Mouse (Mus musculus) cerebellum, adult 11-12 months (tissue): Measurements from ENCODE around the gene Gm20388.

Experiments
- DNase-seq: peaks from one replicate; pipeline ENCODE4 v3.0.0; 2022

Gene Gm20388

GRCm38 (mm10) chr8:123373403-123374238 lies 3463.0 kb downstream of the Gm20388 start, which contains the start of gene Tcf25:
TSS of gene Tcf25 (plus strand) at chr8:123373753.
- DNase-seq, result peak; percentile 98

GRCm38 (mm10) chr8:123374239-123374578 lies 3463.6 kb downstream of the Gm20388 start:
- peak; percentile 91 for DNase-seq

- DNase-seq, result no peak
Measured at GRCm38 (mm10) chr8:123375701-123376100, 3465.1 kb downstream of the Gm20388 start.

GRCm38 (mm10) chr8:123376106-123376505 lies 3465.5 kb downstream of the Gm20388 start:
- DNase-seq, result no peak

GRCm38 (mm10) chr8:123381711-123382110 lies 3471.1 kb downstream of the Gm20388 start:
- no peak for DNase-seq

- no peak for DNase-seq
Measured at GRCm38 (mm10) chr8:123382516-123382915, 3471.9 kb downstream of the Gm20388 start.

GRCm38 (mm10) chr8:123384883-123385540 lies 3474.4 kb downstream of the Gm20388 start:
- DNase-seq, result no peak

- no peak for DNase-seq
Measured at GRCm38 (mm10) chr8:123387041-123387440, 3476.4 kb downstream of the Gm20388 start.

- no peak for DNase-seq
Measured at GRCm38 (mm10) chr8:123387801-123388200, 3477.2 kb downstream of the Gm20388 start.

- peak; percentile 75 for DNase-seq
Measured at GRCm38 (mm10) chr8:123389026-123389425, 3478.4 kb downstream of the Gm20388 start.

- no peak for DNase-seq
Measured at GRCm38 (mm10) chr8:123398308-123398707, 3487.7 kb downstream of the Gm20388 start.

- no peak for DNase-seq
Measured at GRCm38 (mm10) chr8:123401936-123402335, 3491.3 kb downstream of the Gm20388 start.

GRCm38 (mm10) chr8:123402730-123403326 lies 3492.2 kb downstream of the Gm20388 start:
- DNase-seq, result no peak

GRCm38 (mm10) chr8:123404521-123404920 lies 3493.9 kb downstream of the Gm20388 start:
- DNase-seq, result no peak

- DNase-seq, result peak; percentile 68
Measured at GRCm38 (mm10) chr8:123406786-123407185, 3496.1 kb downstream of the Gm20388 start, which contains the start of gene Mc1r. TSS of gene Mc1r (plus strand) at chr8:123407107.

GRCm38 (mm10) chr8:123407612-123408011 lies 3497.0 kb downstream of the Gm20388 start:
- no peak for DNase-seq

GRCm38 (mm10) chr8:123408586-123409544 lies 3498.2 kb downstream of the Gm20388 start:
- DNase-seq, result no peak

GRCm38 (mm10) chr8:123410049-123410587 lies 3499.5 kb downstream of the Gm20388 start:
- peak; percentile 72 for DNase-seq

GRCm38 (mm10) chr8:123410788-123411187 lies 3500.1 kb downstream of the Gm20388 start:
- DNase-seq, result no peak

- peak; percentile 96 for DNase-seq
Measured at GRCm38 (mm10) chr8:123411246-123411645, 3500.6 kb downstream of the Gm20388 start, which contains the start of gene Tubb3. TSS of gene Tubb3 (plus strand) at chr8:123411424.

- DNase-seq, result peak; percentile 73
Measured at GRCm38 (mm10) chr8:123411781-123412327, 3501.2 kb downstream of the Gm20388 start.
